Mouse (Mus musculus) small intestine, adult 2 months (tissue): ENCODE results near the gene Sp9.

Source experiments
- CTCF ChIP-seq: fragments of 200-500 bp; IDR thresholded peaks from 2 replicates; pipeline ENCODE4 v1.5.1; 2012; ENCODE audit warnings: low read depth, mild to moderate bottlenecking, control low read depth, inconsistent platforms, low read length, moderate library complexity, mixed read lengths; ENCODE audit not compliant: insufficient replicate concordance, insufficient read length; ENCODE audit errors: extremely low read depth
- POLR2A ChIP-seq: fragments of 200-500 bp; IDR thresholded peaks from 2 replicates; pipeline ENCODE4 v1.6.1; 2012; ENCODE audit warnings: low read depth, mild to moderate bottlenecking, control low read depth, inconsistent platforms, low read length, moderate library complexity

DNA sequence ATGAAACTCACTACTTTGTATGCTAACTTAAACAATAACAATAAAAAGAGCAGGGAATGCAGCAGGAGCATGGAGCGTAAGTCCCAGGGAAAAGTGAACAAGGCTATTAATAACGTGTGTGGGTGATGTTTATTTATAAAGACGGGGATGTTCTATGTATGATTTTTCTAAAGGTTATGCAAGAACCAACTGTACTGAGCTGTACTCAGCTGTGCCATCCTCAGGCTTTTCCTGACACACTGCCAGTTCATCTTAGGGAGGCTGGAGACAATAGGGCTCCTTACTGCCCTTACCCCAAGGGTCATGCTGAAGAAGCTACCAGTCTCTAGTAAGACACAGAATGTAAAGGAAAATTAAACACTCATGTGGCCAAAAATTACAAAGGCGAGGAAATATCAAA is 19.4 kb downstream of the Sp9 start:
- no peak for TF ChIP-seq CTCF
- no peak for TF ChIP-seq POLR2A
